Mouse (Mus musculus) spleen, adult 18-20 months (tissue): Measurements from ENCODE around the gene Camk1.
A peak's percentile ranks its signal among the peaks of the same experiment; 100 is the strongest.

Experiments
- DNase-seq, 2 experiments: peaks; one replicate each; pipeline ENCODE4 v3.0.0; 2022; ENCODE audit warnings: mixed read lengths in 2 of 2

The Camk1 gene

GRCm38 (mm10) chr6:113343177-113344092 is at the start of gene Camk1:
Gene Camk1, minus strand, starts transcription at chr6:113343984.
- peak; percentile 36 to 53 for DNase-seq

- DNase-seq: peak in 1 of 2 experiments; percentile 13
These were observed 48.7 kb upstream of the Camk1 start for GRCm38 (mm10) chr6:113392387-113393071.

GRCm38 (mm10) chr6:113392015-113392386 is 48.2 kb upstream of the Camk1 start:
- DNase-seq: no peak

GRCm38 (mm10) chr6:113390715-113391114 is 46.9 kb upstream of the Camk1 start:
- no peak for DNase-seq

GRCm38 (mm10) chr6:113388960-113389359 is 45.2 kb upstream of the Camk1 start, which contains the start of gene Ttll3:
Gene Ttll3, plus strand, starts transcription at chr6:113389260.
- DNase-seq: no peak

- no peak for DNase-seq
These were observed 42.2 kb upstream of the Camk1 start for GRCm38 (mm10) chr6:113386025-113386424.

GRCm38 (mm10) chr6:113385160-113385714 is 41.5 kb upstream of the Camk1 start:
- DNase-seq: no peak

GRCm38 (mm10) chr6:113384351-113384927 is 40.7 kb upstream of the Camk1 start:
- DNase-seq: no peak

GRCm38 (mm10) chr6:113380480-113380879 is 36.7 kb upstream of the Camk1 start:
- DNase-seq: no peak

GRCm38 (mm10) chr6:113379246-113379645 is 35.5 kb upstream of the Camk1 start:
- peak; percentile 24 to 31 for DNase-seq

- DNase-seq: peak; percentile 88
These were observed 34.0 kb upstream of the Camk1 start, which contains the start of the genes Tada3 and Arpc4 for GRCm38 (mm10) chr6:113377496-113378385. Gene Tada3, minus strand, starts transcription at chr6:113377883. Gene Arpc4, plus strand, starts transcription at chr6:113378115.

GRCm38 (mm10) chr6:113377172-113377495 is 33.4 kb upstream of the Camk1 start:
- no peak for DNase-seq

GRCm38 (mm10) chr6:113373491-113373890 is 29.7 kb upstream of the Camk1 start:
- no peak for DNase-seq

- no peak for DNase-seq
These were observed 26.6 kb upstream of the Camk1 start for GRCm38 (mm10) chr6:113370194-113370929.

GRCm38 (mm10) chr6:113368577-113368976 is 24.8 kb upstream of the Camk1 start:
- DNase-seq: no peak

GRCm38 (mm10) chr6:113368124-113368523 is 24.3 kb upstream of the Camk1 start:
- DNase-seq: no peak

GRCm38 (mm10) chr6:113367574-113367973 is 23.8 kb upstream of the Camk1 start:
- DNase-seq: no peak

GRCm38 (mm10) chr6:113366639-113367038 is 22.9 kb upstream of the Camk1 start:
- no peak for DNase-seq

- no peak for DNase-seq
These were observed 20.8 kb upstream of the Camk1 start for GRCm38 (mm10) chr6:113364518-113365135.

- DNase-seq: no peak
These were observed 18.5 kb upstream of the Camk1 start for GRCm38 (mm10) chr6:113362241-113362640.

- DNase-seq: no peak
These were observed 17.7 kb upstream of the Camk1 start for GRCm38 (mm10) chr6:113361476-113361875.
